Mouse (Mus musculus): Measurements from ENCODE around the gene Bend4.
A peak's percentile ranks its signal among the peaks of the same experiment; 100 is the strongest.

The Bend4 gene

DNA sequence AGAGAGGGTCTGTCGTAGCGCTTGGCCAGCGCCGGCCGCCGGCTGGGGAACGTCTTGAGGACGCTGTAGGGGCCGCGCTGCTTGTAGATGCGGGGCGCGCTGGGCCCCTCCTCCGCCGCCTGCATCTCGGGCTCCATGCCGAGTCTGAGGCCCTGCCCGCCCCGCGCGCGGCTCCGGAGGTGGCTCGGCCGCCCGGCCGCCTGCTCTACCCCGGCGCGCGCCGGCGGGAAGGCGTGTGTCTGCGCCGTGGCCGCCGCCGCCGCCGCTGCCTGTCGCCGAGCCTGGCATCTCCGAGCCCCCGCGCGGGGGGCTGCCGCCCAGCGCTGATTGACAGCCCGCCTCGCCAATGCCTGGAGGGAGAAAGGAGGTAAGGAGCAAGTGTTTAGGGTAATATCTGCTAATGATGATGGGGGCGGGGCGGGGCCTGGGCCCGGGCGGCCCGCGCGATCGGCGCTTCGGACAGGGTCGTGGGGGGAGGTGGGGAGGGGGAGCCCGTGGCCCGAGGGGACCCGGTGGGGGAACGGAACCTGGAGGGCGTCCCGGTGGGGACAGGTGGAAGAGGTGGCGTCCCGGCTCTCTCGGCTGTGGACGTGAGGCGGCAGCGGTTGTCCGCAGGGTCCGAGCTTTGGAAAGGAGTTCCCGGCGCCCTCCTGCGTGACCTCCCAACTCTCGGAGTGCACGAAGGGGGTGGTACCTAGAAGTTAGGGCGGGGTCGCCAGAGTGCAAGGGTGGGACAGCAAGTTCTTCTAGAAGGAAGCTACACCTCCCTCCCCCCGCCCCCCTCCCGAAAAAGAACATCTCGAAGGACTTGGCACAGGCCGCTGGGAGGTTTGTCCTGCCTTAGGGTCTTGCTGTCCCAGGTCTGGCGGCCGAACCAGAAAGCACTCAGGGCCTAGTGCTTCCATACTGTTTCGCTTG, at the start of gene Bend4:
TSS of gene Bend4 (minus strand) at position 868 of the 918 bp plus-strand sequence.
- DNase-seq (ENCODE audit: low spot score in 2 of 2) = peak; percentile 13 to 19

DNA sequence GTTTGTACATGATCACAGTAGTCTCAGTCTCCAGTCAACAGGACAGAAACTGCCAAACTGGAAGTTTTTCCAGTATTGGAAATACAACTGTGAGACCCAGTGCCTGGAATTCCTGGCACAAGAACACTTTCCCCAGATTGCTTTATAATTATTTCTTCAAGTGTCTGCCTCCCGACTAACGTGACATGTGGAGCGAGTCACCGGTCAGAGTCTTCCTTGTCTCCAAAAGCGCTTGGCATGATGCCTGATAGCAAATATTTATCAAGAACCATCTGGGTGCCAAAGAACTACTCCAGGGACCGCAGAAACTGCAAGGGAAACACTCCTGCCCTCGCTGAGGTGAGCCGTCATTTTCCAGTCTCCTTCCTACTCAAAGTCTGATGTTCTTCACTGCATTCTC, 45.6 kb upstream of the Bend4 start:
- no peak for DNase-seq (ENCODE audit: low spot score in 2 of 2)

DNA sequence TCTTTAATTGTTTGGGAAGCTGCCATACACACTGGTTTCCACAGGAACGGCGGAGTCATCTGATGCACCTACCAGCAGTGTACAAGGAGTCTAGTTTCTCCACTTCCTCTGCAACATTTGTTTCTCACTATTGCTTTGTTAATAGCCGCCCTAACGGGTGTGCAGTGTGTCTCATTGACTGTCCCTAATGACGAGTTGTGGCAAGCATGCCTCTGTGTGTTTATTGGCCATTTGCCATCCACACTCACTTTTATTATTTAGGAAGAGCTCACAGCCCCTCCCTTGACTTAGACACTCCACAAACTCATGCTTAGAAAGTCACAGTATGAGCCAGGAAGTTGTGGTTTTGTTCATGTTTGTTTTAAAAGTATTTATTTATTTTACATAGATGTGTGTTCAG, 45.0 kb upstream of the Bend4 start:
- DNase-seq (ENCODE audit: low spot score in 2 of 2) = no peak

DNA sequence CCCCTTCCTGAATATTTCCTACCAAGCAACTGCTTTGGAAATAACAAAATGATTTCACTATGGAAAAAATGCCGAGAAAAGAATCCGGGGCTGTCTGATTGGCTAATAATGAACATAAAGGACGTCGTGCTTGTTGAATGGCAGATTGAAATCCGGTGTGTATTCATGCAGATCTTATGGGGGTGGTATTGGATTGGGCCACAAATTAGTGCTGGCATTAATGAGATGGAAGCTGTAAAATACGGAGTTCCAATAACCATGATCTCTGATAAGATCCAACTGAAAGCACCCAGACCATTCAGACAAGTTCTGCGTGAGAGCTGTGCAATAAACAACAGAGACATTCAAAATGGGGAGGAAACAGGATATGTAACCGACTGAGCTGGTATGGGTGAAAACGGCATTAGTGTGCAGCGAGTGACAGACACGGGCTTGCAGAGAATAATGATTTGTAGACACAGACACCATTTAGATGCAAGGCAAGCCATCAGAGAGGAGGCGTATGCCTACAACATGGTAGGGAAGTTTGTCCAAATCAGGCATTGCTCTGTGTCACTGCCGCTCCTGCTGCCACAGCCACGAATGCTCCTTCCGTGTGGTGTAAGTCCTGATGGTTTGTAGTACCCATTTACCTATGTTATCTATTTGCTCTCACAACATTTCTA, 38.9 kb upstream of the Bend4 start:
- DNase-seq (ENCODE audit: low spot score in 2 of 2) = no peak

DNA sequence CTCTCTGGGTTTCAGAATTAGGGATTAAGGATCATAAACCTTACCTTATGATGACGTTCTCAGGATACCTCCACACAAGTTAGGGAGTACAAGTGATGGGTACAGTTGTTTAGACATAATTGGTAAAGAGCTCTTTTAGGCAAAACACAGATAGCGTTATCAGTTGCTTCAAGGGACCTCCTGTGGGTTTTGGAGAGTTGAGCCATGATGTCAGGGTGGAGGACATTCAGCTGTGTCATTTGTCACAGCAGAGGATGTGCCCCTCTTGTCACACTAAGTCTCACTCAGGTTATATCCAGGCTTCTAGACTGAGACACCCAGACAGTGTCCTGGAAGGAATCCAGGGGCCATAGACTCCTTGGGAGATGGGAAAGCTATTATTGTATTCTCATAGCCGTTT, 36.8 kb upstream of the Bend4 start:
- DNase-seq (ENCODE audit: low spot score in 2 of 2) = no peak

DNA sequence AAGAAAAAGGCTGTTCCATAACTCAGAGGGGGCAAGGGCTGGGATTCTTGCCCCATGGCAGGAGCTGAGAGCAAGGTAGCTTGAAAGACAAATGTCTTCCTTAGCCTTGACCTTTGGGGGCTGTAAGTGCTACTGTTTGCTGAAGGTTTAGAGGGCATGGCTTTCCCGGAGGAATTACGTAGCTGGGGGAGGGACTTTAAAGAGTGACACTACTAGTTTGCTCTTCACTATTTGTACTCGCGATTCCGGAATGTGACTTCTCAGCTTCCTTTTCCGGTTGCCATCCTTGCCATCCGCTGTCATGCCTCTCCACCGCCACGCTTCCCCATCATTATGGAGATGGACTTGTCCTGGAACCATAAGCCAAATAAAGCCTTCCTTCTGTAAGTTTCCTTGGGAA, 35.5 kb upstream of the Bend4 start:
- no peak for DNase-seq (ENCODE audit: low spot score in 2 of 2)

DNA sequence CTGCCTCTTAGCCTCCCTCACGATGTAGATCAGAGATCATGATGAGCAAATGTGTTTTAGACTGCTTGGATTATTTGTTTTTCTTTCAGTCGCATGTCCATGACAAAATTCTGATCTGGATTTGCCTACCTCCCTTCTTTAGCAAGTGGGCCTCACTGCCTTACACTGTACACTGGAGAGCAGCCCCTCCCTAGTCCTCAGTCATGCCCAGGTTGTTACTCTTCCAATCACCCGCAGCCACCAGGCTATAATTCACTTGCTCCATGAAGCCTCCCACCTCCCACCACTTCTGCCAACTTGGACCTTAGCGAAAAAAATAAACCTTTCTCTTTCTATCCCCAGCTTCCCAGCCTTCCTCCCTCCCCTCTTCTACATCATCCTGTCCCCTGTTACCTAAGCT, 34.2 kb upstream of the Bend4 start:
- no peak for DNase-seq (ENCODE audit: low spot score in 2 of 2)

DNA sequence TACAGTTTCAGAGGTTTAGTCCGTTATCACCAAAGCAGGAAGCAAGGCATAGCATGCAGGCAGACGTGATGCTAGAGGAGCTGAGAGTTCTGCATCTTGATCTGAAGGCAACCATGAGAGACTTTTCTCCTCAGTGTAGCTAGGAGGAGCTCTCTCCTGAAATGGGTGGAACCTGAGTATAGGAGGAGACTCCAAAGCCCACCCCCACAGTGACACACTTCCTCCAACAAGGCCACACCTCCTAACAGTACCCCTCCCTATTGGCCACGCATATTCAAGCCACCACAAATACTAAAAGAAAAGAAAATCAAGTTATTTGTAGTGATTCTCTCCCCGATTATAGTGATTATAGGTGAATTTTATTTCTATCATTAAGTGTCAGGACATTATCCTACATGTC, 28.7 kb upstream of the Bend4 start:
- no peak for DNase-seq (ENCODE audit: low spot score in 2 of 2)

DNA sequence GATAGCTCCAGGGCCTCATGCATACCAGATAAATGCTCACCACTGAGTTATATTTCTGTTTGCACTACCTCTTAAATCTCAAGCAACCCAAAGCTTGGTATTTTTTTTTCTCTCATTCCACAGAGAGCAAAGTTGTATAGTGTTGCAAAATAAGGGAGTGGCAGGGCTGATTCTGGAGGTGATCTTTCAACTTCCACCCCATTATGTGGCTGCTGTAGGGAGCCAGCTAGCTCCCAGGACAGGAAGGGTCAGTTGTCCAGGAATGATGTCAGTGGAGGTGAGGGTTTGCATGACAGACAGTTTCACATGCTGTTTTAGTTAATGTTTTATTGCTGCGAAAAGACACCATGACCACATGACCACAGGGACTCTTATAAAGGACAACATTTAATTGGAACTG, 26.2 kb upstream of the Bend4 start:
- DNase-seq (ENCODE audit: low spot score in 2 of 2) = no peak

DNA sequence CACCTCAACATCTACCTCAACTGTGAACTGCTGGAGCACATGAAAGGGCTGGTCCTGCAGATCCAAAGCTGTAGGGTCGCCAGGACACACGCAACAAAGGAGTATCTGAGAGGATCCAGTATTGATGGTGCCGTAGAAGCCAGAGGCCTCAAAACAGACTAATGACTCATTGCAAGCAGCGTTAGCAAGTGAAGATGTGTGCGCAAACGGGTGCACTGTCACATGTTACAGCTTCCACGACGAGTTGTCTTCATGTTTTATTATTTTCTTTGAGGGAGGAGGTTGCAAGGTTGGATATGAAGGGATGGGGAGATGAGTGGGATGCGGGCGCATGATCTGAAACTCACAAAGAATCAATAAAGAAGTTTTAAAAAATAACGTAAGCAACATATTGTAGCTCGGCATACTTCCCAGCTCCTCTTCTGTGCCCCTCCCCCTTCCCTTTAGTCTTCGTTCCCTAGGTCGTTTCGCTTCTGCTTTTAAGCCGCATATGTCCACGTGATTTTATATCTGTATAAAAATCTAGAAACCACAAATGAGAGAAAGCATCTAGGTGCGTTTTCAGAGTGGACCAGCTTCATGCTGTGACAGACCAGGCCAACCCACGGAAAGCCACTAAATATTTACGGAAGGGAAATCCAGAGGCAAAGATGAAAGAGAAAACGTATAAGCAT, 22.0 kb upstream of the Bend4 start:
- DNase-seq (ENCODE audit: low spot score in 2 of 2) = no peak

DNA sequence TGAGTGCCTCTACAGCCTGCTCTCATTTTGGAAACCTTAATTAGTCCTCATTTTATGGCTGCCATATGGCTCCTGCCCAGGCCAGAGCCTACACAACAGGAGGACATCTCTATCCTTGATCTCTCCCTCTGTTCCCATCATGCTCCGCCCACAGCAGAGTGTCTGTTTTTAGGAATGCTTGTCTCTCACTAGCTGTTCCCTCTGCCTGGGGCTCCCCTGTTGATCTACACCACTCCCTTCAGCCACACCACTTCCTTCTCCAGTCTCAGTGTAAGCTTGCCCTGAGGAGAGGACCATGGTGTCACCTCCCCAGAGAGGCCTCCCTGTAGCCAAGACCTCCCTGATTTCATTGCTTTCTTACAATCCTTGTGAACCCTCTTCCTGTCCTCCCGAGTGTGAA, 18.4 kb upstream of the Bend4 start:
- no peak for DNase-seq (ENCODE audit: low spot score in 2 of 2)

DNA sequence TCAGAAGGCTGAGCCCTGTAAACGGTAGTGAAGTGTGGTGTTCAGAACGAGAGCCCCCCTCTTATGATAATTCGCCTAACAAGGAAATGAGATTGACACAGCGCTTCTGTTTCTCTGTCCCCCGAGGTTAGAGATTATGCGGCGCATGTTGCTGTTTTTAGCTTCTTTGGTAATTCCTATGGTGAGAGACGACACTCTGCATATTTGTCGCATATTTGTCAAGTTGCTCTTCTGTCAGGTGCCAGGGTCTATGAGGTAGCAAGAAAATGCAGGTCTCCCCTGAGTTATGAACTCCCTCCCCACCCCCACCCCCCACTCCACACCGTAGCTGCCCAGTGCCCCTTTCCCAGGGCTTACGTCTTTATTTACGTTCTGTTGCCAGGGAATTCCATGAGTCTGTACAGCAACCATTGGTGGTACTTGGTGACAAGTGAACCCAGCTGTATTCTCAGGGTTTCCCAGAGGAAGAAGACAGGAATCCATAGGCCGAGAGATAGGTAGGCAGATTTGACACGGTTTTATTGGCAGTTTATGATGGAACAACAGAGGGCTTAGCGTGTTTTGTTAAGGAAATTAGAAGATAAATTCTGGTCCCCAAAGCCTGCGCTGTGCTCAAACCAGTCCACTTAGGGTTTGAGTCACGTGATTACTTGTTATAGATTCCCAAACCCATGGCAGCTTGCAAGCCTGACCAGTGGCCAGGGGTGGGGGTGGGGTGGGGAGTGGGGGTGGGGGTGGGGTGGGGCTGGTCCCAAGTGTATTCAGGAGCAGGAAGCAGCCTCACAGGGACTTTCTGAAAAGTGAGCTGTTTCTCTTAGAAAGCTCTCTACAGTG, 16.3 kb upstream of the Bend4 start:
- no peak for DNase-seq (ENCODE audit: low spot score in 2 of 2)

DNA sequence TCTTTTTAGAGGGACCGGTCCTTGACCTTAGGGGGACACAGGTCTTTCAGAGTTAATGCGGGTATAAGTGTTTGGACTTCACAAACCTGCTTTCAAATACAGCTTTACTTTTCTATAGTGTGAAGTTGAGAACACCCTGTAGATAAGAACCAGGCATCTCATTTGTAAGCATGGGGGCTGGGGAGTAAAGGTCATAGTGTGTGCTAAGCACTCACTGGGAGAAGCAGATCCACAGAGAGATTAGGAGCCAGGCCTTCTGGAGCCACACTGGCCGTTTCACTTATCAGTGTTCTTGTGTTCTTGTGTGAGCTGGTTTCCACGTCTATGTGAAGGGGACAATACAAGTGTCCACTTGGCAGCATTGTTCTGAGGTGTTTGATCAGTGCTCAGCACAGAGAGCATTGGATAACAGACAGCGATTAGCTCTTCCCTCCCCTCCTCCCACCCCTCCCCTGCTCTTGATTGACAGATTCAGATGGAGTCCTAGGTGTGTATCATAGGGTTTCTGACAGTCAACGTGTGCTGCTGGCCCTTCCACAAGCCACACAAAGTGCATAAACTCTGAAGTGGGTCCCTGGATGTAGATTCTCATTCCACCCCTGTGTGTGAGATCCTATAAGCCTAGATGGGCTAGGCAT, 14.8 kb upstream of the Bend4 start:
- DNase-seq (ENCODE audit: low spot score in 2 of 2) = no peak

DNA sequence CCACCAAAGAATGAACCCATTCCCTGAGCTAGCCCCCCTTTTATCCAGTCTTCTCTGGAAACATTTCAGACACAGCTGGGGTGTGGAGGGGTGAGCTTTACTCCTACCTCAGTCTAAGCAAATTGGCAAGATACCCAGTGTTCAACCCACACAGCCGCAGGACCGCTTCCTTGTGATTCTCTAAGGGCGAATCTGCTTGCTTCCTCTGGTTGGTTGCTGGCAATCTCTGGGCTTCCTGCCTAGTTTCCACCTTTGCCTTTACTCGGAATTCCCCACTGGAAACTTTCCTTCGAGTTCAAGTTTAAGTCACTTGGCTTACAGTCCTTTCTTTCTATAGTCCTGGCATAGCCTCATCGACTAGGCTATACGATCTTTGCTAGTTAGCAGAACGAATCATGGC, 12.5 kb upstream of the Bend4 start:
- no peak for DNase-seq (ENCODE audit: low spot score in 2 of 2)

DNA sequence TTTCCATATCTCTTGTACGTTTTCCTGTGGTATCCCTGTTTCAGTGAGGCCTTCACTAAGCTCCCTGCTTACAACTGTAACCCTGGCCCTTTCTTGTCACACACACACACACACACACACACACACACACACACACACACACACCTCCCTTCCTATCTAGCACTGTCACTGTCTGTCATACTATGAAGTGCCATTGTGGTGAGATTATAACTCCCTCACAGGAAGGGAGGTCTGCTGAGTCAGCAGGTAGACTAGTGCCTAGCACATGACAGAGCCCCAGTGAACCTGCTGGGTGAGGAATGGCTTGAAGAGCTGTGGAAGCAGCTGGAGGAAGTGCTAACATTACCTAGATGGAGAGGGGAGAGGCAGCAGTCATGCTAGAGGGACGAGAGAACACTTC, 9.3 kb upstream of the Bend4 start:
- DNase-seq (ENCODE audit: low spot score in 2 of 2) = no peak

DNA sequence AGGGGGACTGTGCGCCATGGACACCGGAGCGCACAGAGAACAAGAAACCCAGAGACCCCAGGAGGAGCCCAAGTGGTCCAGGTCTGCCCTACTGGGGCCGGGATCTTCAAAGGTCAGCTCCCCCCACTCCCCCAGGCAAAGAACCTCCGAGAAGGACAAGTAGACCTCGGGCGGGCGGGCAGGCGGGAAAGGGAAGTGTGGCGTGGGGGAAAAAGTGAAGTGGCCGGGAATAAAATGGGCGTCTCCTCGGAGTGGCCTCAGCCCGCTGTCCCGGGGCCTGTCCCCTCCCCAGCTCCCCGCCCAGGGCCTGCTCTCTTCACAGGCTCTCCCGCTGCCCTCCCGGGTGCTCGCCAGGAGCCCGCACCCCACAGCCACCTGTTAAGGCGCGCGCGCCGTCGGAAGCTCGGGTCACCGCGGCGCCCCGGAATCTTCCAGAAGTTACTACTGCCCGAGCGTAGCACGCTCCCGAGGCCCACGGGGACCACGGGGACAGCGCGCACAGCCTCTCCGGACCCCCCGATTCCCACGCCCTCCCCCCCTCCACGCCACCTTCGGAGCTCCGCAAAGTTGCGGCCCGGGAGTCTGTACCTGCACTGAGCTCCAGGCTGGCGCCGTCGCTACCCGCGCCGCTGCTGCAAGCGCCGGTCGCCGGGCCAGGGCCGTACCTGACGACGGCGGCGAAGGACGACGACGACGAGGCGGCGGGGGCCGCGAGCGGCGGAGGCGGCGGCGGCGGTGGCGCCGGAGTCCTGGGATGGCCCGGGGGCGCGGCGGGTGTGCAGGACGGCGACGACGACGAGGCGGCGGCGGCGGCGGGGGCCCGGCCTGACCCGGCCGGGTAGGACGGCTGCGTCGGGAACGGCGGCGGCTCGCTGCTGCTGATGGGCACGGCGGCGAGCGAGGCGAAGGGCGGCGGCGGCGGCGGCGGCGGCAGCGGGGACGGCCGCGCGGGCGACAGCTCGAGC, 1.4 kb downstream of the Bend4 start:
- DNase-seq (ENCODE audit: low spot score in 2 of 2) = no peak

DNA sequence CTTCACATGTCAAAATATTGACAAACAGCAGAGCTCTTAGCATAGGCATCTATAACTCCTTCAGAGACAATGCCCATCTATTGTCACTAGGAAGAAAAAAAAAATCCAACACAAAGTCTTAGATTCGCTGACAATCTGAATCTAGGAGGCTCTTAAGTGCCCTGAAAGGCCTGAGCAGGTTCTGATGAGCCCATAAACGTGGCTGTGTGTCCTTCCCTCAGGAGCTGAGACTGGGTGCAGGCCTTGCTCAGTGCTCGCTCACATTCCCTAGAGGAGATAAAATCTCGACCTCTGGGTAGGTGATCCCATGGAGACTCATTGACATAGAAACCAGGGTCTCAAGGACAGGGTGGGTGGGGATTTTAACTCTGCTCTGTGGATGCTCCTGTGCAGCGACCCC, 2.1 kb downstream of the Bend4 start:
- no peak for DNase-seq (ENCODE audit: low spot score in 2 of 2)

DNA sequence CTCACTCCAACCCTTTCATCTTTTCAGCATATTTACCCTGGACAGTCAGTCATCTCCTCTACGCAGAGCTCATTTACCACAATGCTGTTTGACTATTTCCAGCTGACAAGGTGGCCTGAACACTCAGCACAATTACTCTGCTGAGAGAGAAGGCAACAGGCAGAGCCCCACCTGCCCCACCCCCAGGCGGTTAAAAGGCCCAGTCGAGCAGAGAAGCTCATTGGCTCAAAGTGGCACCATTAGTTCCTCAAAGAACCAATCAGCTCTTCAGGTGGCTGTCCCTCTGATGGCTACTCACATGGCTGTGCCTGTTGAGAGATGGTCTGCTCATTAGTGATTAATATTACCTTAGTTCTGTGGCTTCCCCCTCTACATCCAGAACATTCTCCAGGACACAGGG, 3.5 kb downstream of the Bend4 start:
- DNase-seq (ENCODE audit: low spot score in 2 of 2) = no peak

DNA sequence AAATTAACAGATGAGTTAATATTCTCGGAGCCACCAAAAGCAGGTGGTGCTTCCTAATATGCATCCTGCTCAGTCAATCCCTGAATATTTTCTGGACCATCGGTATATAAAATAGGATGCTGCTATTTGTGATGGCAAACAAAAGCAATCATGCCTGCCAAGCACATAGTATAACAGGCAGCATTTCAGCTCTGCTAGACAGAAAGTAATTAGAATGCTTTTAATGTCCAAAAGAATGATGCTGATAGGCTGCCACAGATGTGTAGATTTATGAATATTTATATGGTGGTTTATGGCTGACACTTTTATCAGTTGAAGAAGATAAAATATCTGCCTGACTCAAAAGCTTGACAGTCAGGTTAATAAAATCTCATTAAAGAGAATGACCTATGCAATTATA, 4.1 kb downstream of the Bend4 start:
- DNase-seq (ENCODE audit: low spot score in 2 of 2) = no peak

DNA sequence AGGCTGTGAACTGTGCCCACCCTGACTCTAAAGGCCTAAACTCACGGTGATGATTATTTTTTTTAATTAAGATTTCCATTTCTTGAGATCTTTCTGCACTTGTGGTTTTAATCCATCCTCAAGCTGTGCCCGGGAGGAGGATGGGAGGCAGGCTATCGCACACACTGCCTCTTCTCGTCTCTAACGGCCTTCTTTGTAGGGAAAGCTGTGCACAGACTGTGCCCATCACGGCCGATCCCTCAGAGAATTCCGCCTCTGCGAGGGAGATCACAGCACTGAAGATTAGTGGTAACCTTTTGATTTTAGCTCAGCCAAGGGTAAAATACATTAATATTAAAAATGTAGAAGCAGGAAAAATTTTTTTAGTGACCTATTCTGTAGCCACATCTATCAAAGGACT, 4.8 kb downstream of the Bend4 start:
- DNase-seq (ENCODE audit: low spot score in 2 of 2) = no peak

Measured in spleen, postnatal 14 days (tissue).